In the genomic region with DNA sequence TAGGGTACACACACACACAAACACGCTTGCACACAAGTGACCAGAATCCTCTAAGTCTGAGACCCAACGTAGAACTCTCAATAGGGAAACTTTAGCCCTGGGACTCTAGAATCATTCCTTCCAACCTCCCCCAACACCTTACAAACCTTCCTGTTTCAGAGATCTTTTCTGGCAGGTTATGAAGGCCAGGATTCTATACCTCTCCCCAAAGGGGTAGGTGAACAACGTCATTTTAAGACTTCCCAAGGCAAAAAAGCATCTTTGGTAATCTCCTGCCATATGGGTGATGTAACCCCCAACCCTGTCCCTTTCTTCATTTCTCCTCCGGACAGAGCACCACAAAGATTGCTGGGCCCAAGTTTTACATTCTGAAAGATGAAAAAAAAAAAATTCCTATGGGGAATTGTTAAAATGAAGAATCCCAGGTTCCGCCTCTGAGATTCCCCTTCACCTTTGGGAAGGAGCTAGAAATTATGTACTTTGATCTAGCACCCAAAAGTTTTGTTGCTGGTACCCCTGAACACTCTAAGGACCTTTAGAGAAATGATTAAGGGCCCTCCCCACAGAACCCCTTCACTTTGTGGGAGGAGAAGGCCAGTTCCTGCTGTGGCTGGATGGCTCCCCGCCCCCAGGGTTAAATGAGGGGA, we compare ENCODE assay signal across 8 mouse cellular contexts. TPM values are rescaled to one million over a fixed set of nuclear protein-coding genes. Genes with fewer than 3 reads are reported as not detected.
DNase-seq lines count a peak whose midpoint lies in the region; ATAC-seq and TF ChIP-seq lines count a peak whose summit lies in the region.

No protein-coding gene starts in this region.

- H3K4me3 ChIP-seq in kidney, embryonic 15.5 days (replicated peaks), result peak overlapping the region; percentile 88
- peak overlapping the region; percentile 60 for H3K4me3 ChIP-seq in bone marrow macrophage, adult 2 months (ENCODE audit: insufficient read depth, low read length)
- peak overlapping the region; percentile 95 for H3K4me3 ChIP-seq in hindbrain, embryonic 14.5 days (replicated peaks; ENCODE audit: low read length)
- H3K4me3 ChIP-seq in midbrain, embryonic 14.5 days (replicated peaks; ENCODE audit: low read depth, low read length), result peak overlapping the region; percentile 94

- peaks cover 8% of the 10 kb centered on the region; the same call in 1 of the 2 replicates for H3K36me3 ChIP-seq in kidney, embryonic 15.5 days
- 0 out of 2 replicates have a peak, but pooled peaks cover 2% of the 10 kb centered on the region for H3K36me3 ChIP-seq in hindbrain, embryonic 14.5 days (replicated peaks; ENCODE audit: control insufficient read depth, insufficient read depth)
- H3K36me3 ChIP-seq in midbrain, embryonic 14.5 days (ENCODE audit: control insufficient read depth, insufficient read depth, low read length), result no peaks in the 10 kb centered on the region

- peak overlapping the region; percentile 96 for H3K27ac ChIP-seq in kidney, embryonic 15.5 days
- H3K27ac ChIP-seq in bone marrow macrophage, adult 2 months (ENCODE audit: insufficient read depth, low read depth, low read length), result peak overlapping the region; percentile 91
- peak overlapping the region; percentile 97 for H3K27ac ChIP-seq in hindbrain, embryonic 14.5 days
- peak overlapping the region; percentile 95 for H3K27ac ChIP-seq in midbrain, embryonic 14.5 days (replicated peaks; ENCODE audit: low read depth, low read length)

- TF ChIP-seq CTCF in bone marrow macrophage, adult 2 months (IDR thresholded peaks at IDR 0.05; ENCODE audit: low read depth, low read length), result no peak

- DNase-seq in kidney, postnatal 25 days, result no peak
- no peak for DNase-seq in hindbrain, embryonic 14.5 days (ENCODE audit: low spot score)
- no peak for DNase-seq in midbrain, embryonic 14.5 days
- no peak for DNase-seq in left cerebral cortex, adult 8-10 months (ENCODE audit: low spot score in 2 of 2)
- no peak for DNase-seq in cerebellum, adult 18-20 months
- no peak for DNase-seq in cerebellum, postnatal 14 days

- H3K9me3 ChIP-seq in kidney, embryonic 15.5 days (replicated peaks), result no peaks in the 10 kb centered on the region
- H3K9me3 ChIP-seq in hindbrain, embryonic 14.5 days (ENCODE audit: control insufficient read depth, low read length), result no peaks in the 10 kb centered on the region
- H3K9me3 ChIP-seq in midbrain, embryonic 14.5 days (ENCODE audit: control insufficient read depth, low read length), result no peaks in the 10 kb centered on the region

- peak overlapping the region; percentile 98 for H3K4me2 ChIP-seq in kidney, embryonic 15.5 days
- H3K4me2 ChIP-seq in hindbrain, embryonic 14.5 days (replicated peaks), result peak overlapping the region; percentile 100
- peak overlapping the region; percentile 97 for H3K4me2 ChIP-seq in midbrain, embryonic 14.5 days (ENCODE audit: low read length)

- 48% methylated on average over 6 of the region's 6 CpGs for WGBS in kidney, embryonic 15.5 days
- WGBS in hindbrain, embryonic 14.5 days, result 45% methylated on average over 6 of the region's 6 CpGs
- 43% methylated on average over 6 of the region's 6 CpGs for WGBS in midbrain, embryonic 14.5 days

- no peak for TF ChIP-seq POLR2A in bone marrow macrophage, adult 2 months (IDR thresholded peaks at IDR 0.05; ENCODE audit: borderline replicate concordance, low read depth, low read length)

- peak overlapping the region; percentile 86 for H3K9ac ChIP-seq in kidney, embryonic 15.5 days
- H3K9ac ChIP-seq in hindbrain, embryonic 14.5 days, result peak overlapping the region; percentile 99
- H3K9ac ChIP-seq in midbrain, embryonic 14.5 days (replicated peaks; ENCODE audit: low read length), result peak overlapping the region; percentile 97; the same call in 1 of the 2 replicates

- no peaks in the 10 kb centered on the region for H3K27me3 ChIP-seq in kidney, embryonic 15.5 days
- H3K27me3 ChIP-seq in hindbrain, embryonic 14.5 days (ENCODE audit: control insufficient read depth, insufficient read depth, low read length), result no peaks in the 10 kb centered on the region
- no peaks in the 10 kb centered on the region for H3K27me3 ChIP-seq in midbrain, embryonic 14.5 days (ENCODE audit: control insufficient read depth, insufficient read depth, low read length)

- peaks cover 79% of the 10 kb centered on the region for H3K4me1 ChIP-seq in kidney, embryonic 15.5 days
- H3K4me1 ChIP-seq in bone marrow macrophage, adult 2 months (ENCODE audit: control insufficient read depth, insufficient read depth, low read length), result peaks cover 39% of the 10 kb centered on the region
- peaks cover 45% of the 10 kb centered on the region for H3K4me1 ChIP-seq in hindbrain, embryonic 14.5 days (replicated peaks; ENCODE audit: control insufficient read depth, insufficient read depth, low read length)
- H3K4me1 ChIP-seq in midbrain, embryonic 14.5 days (ENCODE audit: control insufficient read depth, insufficient read depth, low read length), result peaks cover 40% of the 10 kb centered on the region

- no peak for ATAC-seq in kidney, embryonic 15.5 days (replicated peaks; ENCODE audit: low FRiP score)
- ATAC-seq in hindbrain, embryonic 14.5 days (ENCODE audit: low FRiP score), result no peak
- 0 out of 2 replicates have a peak, but pooled peaks have one; percentile 7 for ATAC-seq in midbrain, embryonic 14.5 days (ENCODE audit: low FRiP score, low TSS enrichment)

RNA-seq across cellular contexts. Expression of a gene that starts 0.6 kb away (rescaled TPM):
- 10.0 and 10.6 TPM in 2 replicates for polyA plus RNA-seq in kidney, embryonic 15.5 days (2015; fragmentation: Nextera tagmentation; extraction: Ambion mirVana)
- 166 and 176 TPM in 2 replicates for polyA plus RNA-seq in bone marrow macrophage, adult 2 months (2012; ENCODE audit: insufficient read depth, insufficient read length, missing spikeins)
- 27.1 and 27.5 TPM in 2 replicates for polyA plus RNA-seq in hindbrain, embryonic 14.5 days (2014; fragmentation: Nextera tagmentation; extraction: Ambion mirVana)
- polyA plus RNA-seq in midbrain, embryonic 14.5 days (2014; fragmentation: Nextera tagmentation; extraction: Ambion mirVana), result 27.1 and 27.6 TPM in 2 replicates
- 100 to 1,000 TPM; 708 to 774 (median 713) TPM for total RNA-seq in left cerebral cortex, adult 8-10 months (2022)

RNA-seq across cellular contexts. Expression of a gene that starts 14.1 kb away (rescaled TPM):
- polyA plus RNA-seq in kidney, embryonic 15.5 days (2015; fragmentation: Nextera tagmentation; extraction: Ambion mirVana), result 1.2 and 1.7 TPM in 2 replicates
- polyA plus RNA-seq in bone marrow macrophage, adult 2 months (2012; ENCODE audit: insufficient read depth, insufficient read length, missing spikeins), result not detected in 2 replicates
- polyA plus RNA-seq in hindbrain, embryonic 14.5 days (2014; fragmentation: Nextera tagmentation; extraction: Ambion mirVana), result 0.17 TPM in 1 of 2 replicates, not detected in the other
- polyA plus RNA-seq in midbrain, embryonic 14.5 days (2014; fragmentation: Nextera tagmentation; extraction: Ambion mirVana), result not detected in 2 replicates
- under 1 TPM in 3 of 4 experiments, not detected in 1; 0.23 to 0.48 (median 0.25) TPM for total RNA-seq in left cerebral cortex, adult 8-10 months (2022)

RNA-seq across cellular contexts. Expression of a gene that starts 19.5 kb away (rescaled TPM):
- polyA plus RNA-seq in kidney, embryonic 15.5 days (2015; fragmentation: Nextera tagmentation; extraction: Ambion mirVana), result 16.9 and 21.2 TPM in 2 replicates
- polyA plus RNA-seq in bone marrow macrophage, adult 2 months (2012; ENCODE audit: insufficient read depth, insufficient read length, missing spikeins), result not detected in 2 replicates
- polyA plus RNA-seq in hindbrain, embryonic 14.5 days (2014; fragmentation: Nextera tagmentation; extraction: Ambion mirVana), result 130 and 135 TPM in 2 replicates
- 135 and 152 TPM in 2 replicates for polyA plus RNA-seq in midbrain, embryonic 14.5 days (2014; fragmentation: Nextera tagmentation; extraction: Ambion mirVana)
- total RNA-seq in left cerebral cortex, adult 8-10 months (2022), result 10 to 100 TPM; 24.4 to 28.9 (median 28.7) TPM

RNA-seq across cellular contexts. Expression of a gene that starts 22.8 kb away (rescaled TPM):
- polyA plus RNA-seq in kidney, embryonic 15.5 days (2015; fragmentation: Nextera tagmentation; extraction: Ambion mirVana), result not detected in 2 replicates
- polyA plus RNA-seq in bone marrow macrophage, adult 2 months (2012; ENCODE audit: insufficient read depth, insufficient read length, missing spikeins), result not detected in 2 replicates
- not detected in 2 replicates for polyA plus RNA-seq in hindbrain, embryonic 14.5 days (2014; fragmentation: Nextera tagmentation; extraction: Ambion mirVana)
- polyA plus RNA-seq in midbrain, embryonic 14.5 days (2014; fragmentation: Nextera tagmentation; extraction: Ambion mirVana), result not detected in 2 replicates
- total RNA-seq in left cerebral cortex, adult 8-10 months (2022), result not detected

RNA-seq across cellular contexts. Expression of a gene that starts 50.9 kb away (rescaled TPM):
- polyA plus RNA-seq in kidney, embryonic 15.5 days (2015; fragmentation: Nextera tagmentation; extraction: Ambion mirVana), result 49.4 and 56.2 TPM in 2 replicates
- polyA plus RNA-seq in bone marrow macrophage, adult 2 months (2012; ENCODE audit: insufficient read depth, insufficient read length, missing spikeins), result 23.4 and 24.5 TPM in 2 replicates
- polyA plus RNA-seq in hindbrain, embryonic 14.5 days (2014; fragmentation: Nextera tagmentation; extraction: Ambion mirVana), result 22.7 and 25.2 TPM in 2 replicates
- polyA plus RNA-seq in midbrain, embryonic 14.5 days (2014; fragmentation: Nextera tagmentation; extraction: Ambion mirVana), result 21.5 and 22.7 TPM in 2 replicates
- total RNA-seq in left cerebral cortex, adult 8-10 months (2022), result 100 to 1,000 TPM; 112 to 125 (median 120) TPM

Comparison
In these comparisons a context has a peak if more than half of its experiments do, and no peak if none do; other contexts are left out.
1. RNA of a gene that starts 19.5 kb away (polyA plus RNA-seq): 135 to 152 TPM in midbrain, embryonic 14.5 days, 130 to 135 TPM in hindbrain, embryonic 14.5 days and 16.9 to 21.2 TPM in kidney, embryonic 15.5 days; not detected in bone marrow macrophage, adult 2 months; every median in the first group is over 10 times any median in the second.
2. Peak in every context shown above with its lines, with median percentiles within 50 percentile points of each other: H3K27ac ChIP-seq, H3K4me2 ChIP-seq, H3K4me3 ChIP-seq and H3K9ac ChIP-seq.